Mouse (Mus musculus) CH12.LX (cell line): ENCODE results near the gene Unc119b.

Experiments used
- CTCF ChIP-seq, 2 experiments: IDR thresholded peaks in 1 of 2; conservative IDR thresholded peaks in 1 of 2; 2 replicates each; pipeline ENCODE4 v1.5.1; 2011 to 2012; ENCODE audit warnings: low read depth in 2 of 2, low read length in 2 of 2, improper control_type of control experiment in 1 of 2, inconsistent platforms in 1 of 2, mild to moderate bottlenecking in 1 of 2, moderate library complexity in 1 of 2
- HCFC1 ChIP-seq: IDR thresholded peaks from 2 replicates; pipeline ENCODE4 v1.6.1; 2012; ENCODE audit warnings: low read depth, mild to moderate bottlenecking, inconsistent platforms, low read length, improper control_type of control experiment
- POLR2AphosphoS2 ChIP-seq: IDR thresholded peaks from 2 replicates; pipeline ENCODE4 v1.6.1; 2011; ENCODE audit warnings: low read depth, low read length, improper control_type of control experiment

DNA sequence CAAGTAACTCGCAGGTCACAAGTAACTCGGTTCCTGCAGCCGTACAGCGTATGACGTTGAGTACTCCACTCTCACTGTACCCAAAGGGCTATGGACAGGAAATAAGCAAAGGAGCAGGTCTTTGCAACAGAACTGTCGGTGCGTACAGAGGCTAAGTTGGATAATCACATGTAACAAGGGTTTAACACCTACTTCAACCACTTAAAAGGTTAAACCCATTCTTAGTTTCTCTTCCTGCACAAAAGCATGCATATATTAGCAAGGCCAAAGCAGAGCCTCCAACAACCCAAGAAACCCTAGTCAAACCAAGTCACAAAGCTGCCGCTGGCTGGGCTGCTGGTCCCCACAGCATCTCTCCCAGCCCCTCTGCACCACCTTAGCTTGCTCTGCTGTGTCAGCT, 2.3 kb downstream of the Unc119b start:
- TF ChIP-seq POLR2AphosphoS2: no peak
- no peak for TF ChIP-seq HCFC1
- TF ChIP-seq CTCF (conservative IDR thresholded peaks at IDR 0.05 in 1 of 2, IDR thresholded peaks at IDR 0.05 in 1 of 2; ENCODE audit: low read depth in 2 of 2, low read length in 2 of 2): no peak
